Mouse (Mus musculus): ENCODE data around the gene 1700067K01Rik.
"Not testable (repeated sequence)": the region's sequence is repeated elsewhere in the genome, so short reads cannot be mapped to it uniquely, and the experiment has no call there.

1700067K01Rik gene

GRCm38 (mm10) chr8:83983222-83983621 lies 18.1 kb upstream of the 1700067K01Rik start:
- not testable (repeated sequence) for DNase-seq

GRCm38 (mm10) chr8:83989243-83989642 lies 12.1 kb upstream of the 1700067K01Rik start:
- no peak for DNase-seq

DNA sequence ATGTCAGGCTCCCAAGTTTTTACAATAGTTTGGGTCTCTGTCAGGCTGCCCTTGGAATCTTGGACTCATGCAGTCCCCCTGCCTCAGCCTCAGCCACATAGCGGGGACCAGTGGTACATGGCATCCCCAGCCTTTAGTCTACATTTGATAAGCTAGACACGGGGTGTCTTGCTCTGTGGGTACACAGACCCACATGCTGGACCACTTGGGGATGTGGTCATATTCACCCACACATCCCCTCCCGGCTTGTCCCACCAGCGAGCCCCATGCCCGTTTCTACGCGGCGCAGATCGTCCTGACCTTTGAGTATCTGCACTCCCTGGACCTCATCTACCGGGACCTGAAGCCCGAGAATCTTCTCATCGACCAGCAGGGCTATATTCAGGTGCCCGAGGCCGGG lies 11.1 kb upstream of the 1700067K01Rik start:
- no peak for DNase-seq

DNA sequence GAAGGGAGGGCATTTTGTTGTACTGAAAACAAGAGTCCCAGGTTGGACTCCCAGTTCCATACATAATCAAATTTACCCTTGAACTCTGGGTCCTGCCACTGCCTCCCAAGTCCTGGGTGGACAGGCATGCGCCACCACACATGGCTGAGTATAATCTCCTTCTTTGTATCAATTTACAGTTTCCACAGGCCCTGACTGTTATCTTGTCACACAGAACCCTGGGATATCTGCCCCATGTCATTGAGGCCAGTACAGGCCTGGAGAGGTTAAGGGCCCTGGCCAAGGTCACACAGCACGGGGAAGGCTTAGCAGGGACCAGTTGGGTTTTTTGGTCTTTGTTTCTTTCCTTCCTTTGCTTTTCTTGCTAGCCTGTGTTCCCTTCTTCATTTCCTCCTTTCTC lies 8.8 kb upstream of the 1700067K01Rik start:
- DNase-seq, result no peak

GRCm38 (mm10) chr8:83994030-83994429 lies 7.3 kb upstream of the 1700067K01Rik start:
- DNase-seq, result no peak

GRCm38 (mm10) chr8:83995973-83996372 lies 5.3 kb upstream of the 1700067K01Rik start:
- DNase-seq, result peak; percentile 24

- peak; percentile 86 for DNase-seq
Observed at GRCm38 (mm10) chr8:83996567-83997505, 4.5 kb upstream of the 1700067K01Rik start.

DNA sequence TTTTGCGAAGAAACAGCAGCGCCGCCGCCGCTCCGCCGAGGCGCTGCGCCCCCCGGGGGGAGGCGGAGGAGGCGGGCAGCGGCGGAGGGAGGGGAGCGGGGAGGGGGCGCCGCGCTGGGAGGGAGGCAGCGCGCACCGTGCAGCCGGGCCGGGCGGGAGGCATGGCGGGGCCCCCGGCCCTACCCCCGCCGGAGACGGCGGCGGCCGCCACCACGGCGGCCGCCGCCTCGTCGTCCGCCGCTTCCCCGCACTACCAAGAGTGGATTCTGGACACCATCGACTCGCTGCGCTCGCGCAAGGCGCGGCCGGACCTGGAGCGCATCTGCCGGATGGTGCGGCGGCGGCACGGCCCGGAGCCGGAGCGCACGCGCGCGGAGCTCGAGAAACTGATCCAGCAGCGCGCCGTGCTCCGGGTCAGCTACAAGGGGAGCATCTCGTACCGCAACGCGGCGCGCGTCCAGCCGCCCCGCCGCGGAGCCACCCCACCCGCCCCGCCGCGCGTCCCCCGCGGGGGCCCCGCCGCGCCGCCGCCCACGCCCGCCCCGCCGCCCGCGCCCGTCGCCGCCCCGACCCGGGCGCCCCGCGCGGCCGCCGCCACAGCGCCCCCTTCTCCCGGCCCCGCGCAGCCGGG lies 3.7 kb upstream of the 1700067K01Rik start, which contains the start of gene Samd1:
Gene Samd1 (plus strand): TSS at position 162 of the 631 bp plus-strand sequence.
- peak; percentile 67 for DNase-seq

- peak; percentile 83 for DNase-seq
Observed at GRCm38 (mm10) chr8:83998231-83999056, 2.9 kb upstream of the 1700067K01Rik start.

GRCm38 (mm10) chr8:83999057-83999705 lies 2.1 kb upstream of the 1700067K01Rik start:
- peak; percentile 18 for DNase-seq

- no peak for DNase-seq
Observed at GRCm38 (mm10) chr8:83999825-84000224, 1.5 kb upstream of the 1700067K01Rik start.

GRCm38 (mm10) chr8:84002957-84003611 lies 1.8 kb downstream of the 1700067K01Rik start:
- DNase-seq, result no peak

- no peak for DNase-seq
Observed at GRCm38 (mm10) chr8:84003612-84004246, 2.4 kb downstream of the 1700067K01Rik start.

DNA sequence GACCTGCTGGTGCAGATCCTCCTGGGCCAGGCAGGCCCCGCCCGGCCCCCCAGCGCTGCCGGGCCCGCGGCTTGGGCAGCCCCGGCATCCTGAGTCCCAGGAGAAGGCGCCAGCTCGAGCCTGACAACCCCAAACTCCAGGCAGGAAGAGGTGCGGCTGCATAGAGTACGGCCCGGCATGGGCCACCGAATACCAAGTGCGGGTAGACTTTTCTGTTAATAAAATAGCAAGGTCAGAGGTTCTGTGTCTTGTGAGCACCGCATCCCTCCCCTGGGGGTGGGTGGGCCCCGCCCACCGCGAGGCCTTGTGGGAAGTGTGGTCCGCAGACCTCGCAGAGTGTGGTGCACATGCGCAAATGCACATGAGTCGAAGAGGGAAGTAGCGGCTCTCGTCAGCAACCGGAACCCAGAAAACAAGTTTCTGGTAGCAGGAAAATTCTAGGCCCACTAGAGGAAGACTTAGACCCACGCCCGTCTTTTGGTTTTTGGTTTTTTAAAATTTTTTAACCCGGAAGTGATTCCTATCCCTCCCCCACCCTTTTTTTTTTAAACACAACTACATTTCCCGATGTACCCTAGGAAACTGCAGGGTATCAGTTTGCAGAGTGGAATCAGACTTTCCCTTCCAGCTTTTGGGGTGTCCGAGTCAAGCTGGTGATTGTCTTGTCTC lies 3.4 kb downstream of the 1700067K01Rik start:
- peak; percentile 97 for DNase-seq

DNA sequence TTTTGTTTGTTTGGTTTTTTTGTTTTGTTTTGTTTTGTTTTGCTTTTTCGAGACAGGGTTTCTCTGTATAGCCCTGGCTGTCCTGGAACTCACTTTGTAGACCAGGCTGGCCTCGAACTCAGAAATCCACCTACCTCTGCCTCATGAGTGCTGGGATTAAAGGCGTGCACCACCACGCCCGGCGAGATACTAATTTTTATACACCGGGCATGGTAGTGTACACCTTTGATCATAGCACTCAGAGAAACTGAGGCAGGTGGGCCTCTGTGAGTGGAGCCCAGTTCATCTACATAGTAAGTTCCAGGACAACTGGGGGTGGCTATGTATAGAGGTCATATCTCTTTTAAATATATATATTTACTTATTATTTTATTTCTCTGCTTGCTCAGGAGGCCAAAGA lies 4.2 kb downstream of the 1700067K01Rik start:
- not testable (repeated sequence) for DNase-seq

GRCm38 (mm10) chr8:84008362-84008761 lies 7.1 kb downstream of the 1700067K01Rik start:
- no peak for DNase-seq

- peak; percentile 84 for DNase-seq
Observed at GRCm38 (mm10) chr8:84009876-84010275, 8.6 kb downstream of the 1700067K01Rik start.

DNA sequence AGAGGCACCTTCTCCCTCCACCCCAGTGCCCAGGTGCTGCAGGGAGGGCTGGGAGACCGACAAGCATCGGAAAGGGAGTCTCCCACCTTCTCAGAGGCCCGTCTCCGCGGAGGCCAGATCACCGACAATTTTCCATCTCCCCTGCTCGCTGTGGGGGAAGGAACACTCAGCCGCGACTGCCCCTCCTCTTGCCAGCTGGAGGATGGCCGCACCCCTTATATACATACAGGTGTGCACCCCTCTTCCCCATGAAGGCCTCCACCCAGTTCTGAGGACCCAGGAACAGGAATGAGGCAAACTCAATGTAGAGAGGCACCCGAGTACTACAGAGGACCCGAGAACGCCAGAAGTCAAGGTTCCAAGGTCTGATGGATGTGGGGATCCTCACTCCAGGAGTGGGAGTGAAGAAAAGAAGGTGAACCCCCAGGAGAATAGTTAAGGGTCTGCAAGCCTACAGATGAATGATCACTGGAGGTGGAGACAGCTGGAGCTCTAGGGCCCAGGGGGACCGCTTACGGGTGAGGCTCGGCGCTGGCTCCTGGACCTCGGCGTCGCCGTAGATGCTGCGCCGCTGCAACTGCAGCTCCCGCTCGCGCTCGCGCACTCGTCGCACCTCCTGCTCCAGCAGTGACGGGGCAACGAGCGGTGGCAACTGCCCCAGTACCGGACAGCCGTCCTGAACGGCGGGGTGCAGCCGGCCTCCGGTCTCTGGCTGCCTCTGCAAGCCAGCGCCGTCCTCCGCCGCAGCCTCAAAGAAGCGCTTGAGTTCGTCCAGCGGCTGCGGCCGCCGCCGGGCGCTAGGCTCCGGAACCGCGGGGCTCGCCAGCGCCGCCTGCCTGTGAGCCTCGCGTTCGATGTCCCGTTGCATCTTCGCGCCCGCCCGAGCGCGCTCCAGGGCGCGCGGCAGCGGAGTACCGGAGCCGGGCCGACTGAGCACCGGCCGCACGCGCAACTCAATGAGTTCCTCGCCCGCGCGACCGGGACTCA lies 9.6 kb downstream of the 1700067K01Rik start:
- peak; percentile 75 for DNase-seq

- no peak for DNase-seq
Observed at GRCm38 (mm10) chr8:84011705-84012498, 10.6 kb downstream of the 1700067K01Rik start, which contains the start of gene 2210011C24Rik. Gene 2210011C24Rik (minus strand): TSS chr8:84012171.

Data from thymus, postnatal 14 days (tissue).